Comparison of ENCODE assay signal across 9 mouse cellular contexts in the genomic region with DNA sequence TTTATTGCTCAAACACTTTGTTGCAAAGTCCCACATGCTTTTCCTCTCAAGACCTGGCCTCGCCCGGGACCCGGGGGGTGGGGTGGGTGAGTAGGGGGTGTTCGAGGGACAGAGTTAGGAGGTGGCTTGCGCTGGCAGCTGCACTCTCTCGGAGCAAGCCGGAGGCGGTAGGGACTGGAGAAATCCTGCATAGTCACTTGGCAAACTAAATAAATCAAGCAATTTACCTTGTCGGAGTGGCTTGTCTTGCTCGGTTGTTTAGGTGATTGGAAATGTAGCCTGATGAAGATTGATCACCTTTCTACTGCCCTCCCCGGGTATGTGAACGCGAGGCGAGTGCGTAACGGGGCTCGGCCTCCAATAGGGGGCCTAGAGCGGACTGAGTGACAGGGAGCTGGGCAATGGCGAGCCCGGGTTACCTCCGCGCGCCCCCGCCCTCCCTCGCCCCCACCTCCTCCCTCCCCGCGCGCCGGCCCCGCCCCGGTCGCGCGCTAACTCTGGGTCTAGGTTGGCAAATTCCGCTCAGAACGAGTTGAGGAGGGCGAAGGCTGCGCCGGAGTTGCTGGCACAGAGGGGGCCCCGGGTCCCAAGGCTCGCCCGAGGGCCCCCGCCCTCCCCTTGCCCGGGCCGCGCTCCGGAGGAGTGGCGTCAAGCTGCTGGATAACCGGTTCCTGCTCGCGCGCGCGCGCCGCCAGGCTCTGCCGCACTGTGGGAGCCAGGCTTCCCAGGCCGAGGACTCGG. TPM values are rescaled to one million over a fixed set of nuclear protein-coding genes. Genes with fewer than 3 reads are reported as not detected.
DNase-seq lines count a peak whose midpoint lies in the region; ATAC-seq and TF ChIP-seq lines count a peak whose summit lies in the region.
"Had no signal": no experiment of that assay in that cellular context is flagged by ENCODE, and none has a peak within 500 bp of the region (broad histone marks: within the 10 kb centered on the region; RNA-seq: fewer than 3 reads in every experiment).

No protein-coding gene starts in this region.

- no peak for TF ChIP-seq POLR2A in olfactory bulb, adult 2 months (IDR thresholded peaks at IDR 0.05; ENCODE audit: insufficient read depth, low read depth, low read length)

- H3K4me3 ChIP-seq in liver, embryonic 14.5 days (ENCODE audit: insufficient read depth in 1 of 2, low read depth in 2 of 2, low read length in 2 of 2): peak overlapping the region; percentile 30 to 52
- H3K4me3 ChIP-seq in olfactory bulb, adult 2 months (ENCODE audit: insufficient read depth, low read depth, low read length): peak overlapping the region; percentile 27

- no peak for TF ChIP-seq EP300 in liver, embryonic 14.5 days (IDR thresholded peaks at IDR 0.05; ENCODE audit: low read depth)

- intact Hi-C loops in gastrocnemius, postnatal 14 days (cut with DNase I; ENCODE audit: low total_unique reads): no loop called here

- no peak overlapping the region for H3K27ac ChIP-seq in liver, embryonic 14.5 days
- H3K27ac ChIP-seq in olfactory bulb, adult 2 months (ENCODE audit: insufficient read depth, low read depth, low read length): no peak overlapping the region
- H3K27ac ChIP-seq: macrophage had no signal

- peak overlapping the region; percentile 58 for H3K4me2 ChIP-seq in liver, embryonic 14.5 days (ENCODE audit: low read depth)

- peak; percentile 71 for ATAC-seq in liver, embryonic 14.5 days (ENCODE audit: insufficient read depth)

- no peaks in the 10 kb centered on the region for H3K36me3 ChIP-seq in liver, embryonic 14.5 days (replicated peaks; ENCODE audit: control insufficient read depth, insufficient read depth, low read depth)

- peak; percentile 56 to 58 for DNase-seq in layer of hippocampus, postnatal 36 days
- no peak for DNase-seq in layer of hippocampus, adult 8-10 months (ENCODE audit: low spot score in 2 of 2)
- peak; percentile 78 to 81 for DNase-seq in cerebellum, postnatal 14 days
- DNase-seq in gastrocnemius, postnatal 14 days: peak; percentile 39
- DNase-seq in kidney, adult 18-20 months: peak; percentile 54
- DNase-seq in liver, embryonic 14.5 days (ENCODE audit: low read depth in 3 of 3, low spot score in 3 of 3): no peak
- DNase-seq in thymus, postnatal 14 days: no peak

- no peak for TF ChIP-seq CTCF in liver, embryonic 14.5 days (IDR thresholded peaks at IDR 0.05; ENCODE audit: low read depth)
- no peak for TF ChIP-seq CTCF in olfactory bulb, adult 2 months (IDR thresholded peaks at IDR 0.05; ENCODE audit: insufficient read depth, low read depth, low read length)

- no peak overlapping the region for H3K9ac ChIP-seq in liver, embryonic 14.5 days (replicated peaks)

- H3K27me3 ChIP-seq in liver, embryonic 14.5 days (ENCODE audit: control insufficient read depth, insufficient read depth, low read length): peaks cover 98% of the 10 kb centered on the region

- no peaks in the 10 kb centered on the region for H3K9me3 ChIP-seq in liver, embryonic 14.5 days (ENCODE audit: control insufficient read depth, low read length)

- no peaks in the 10 kb centered on the region for H3K4me1 ChIP-seq in liver, embryonic 14.5 days (replicated peaks; ENCODE audit: control insufficient read depth in 2 of 2, insufficient read depth in 2 of 2, low read length in 1 of 2)
- peaks cover 30% of the 10 kb centered on the region for H3K4me1 ChIP-seq in olfactory bulb, adult 2 months (ENCODE audit: control insufficient read depth, insufficient read depth, low read length)

- WGBS in liver, embryonic 14.5 days (ENCODE audit: insufficient replicate concordance): 2% methylated on average over 48 of the region's 59 CpGs
- WGBS in olfactory bulb, adult 2 months: 1% methylated on average over 59 of the region's 59 CpGs

RNA-seq across cellular contexts. Expression of a gene that starts 1.2 kb away (rescaled TPM):
- 1 to 10 TPM; 3.1 to 4.6 TPM for total RNA-seq in layer of hippocampus, postnatal 36 days (2021)
- 1 to 10 TPM; 2.7 to 5.5 (median 3.5) TPM for total RNA-seq in layer of hippocampus, adult 8-10 months (2022)
- total RNA-seq in gastrocnemius, postnatal 14 days (2021): not detected
- polyA plus RNA-seq in liver, embryonic 14.5 days (2012; rRNA removed): 0.08 TPM in 1 of 2 replicates, not detected in the other
- not detected in 2 replicates for polyA plus RNA-seq in liver, embryonic 14.5 days (2014; fragmentation: Nextera tagmentation; extraction: Ambion mirVana)
- not detected in 2 replicates for polyA plus RNA-seq in olfactory bulb, adult 2 months (2012; ENCODE audit: insufficient read depth, insufficient read length, low replicate concordance, missing spikeins)
- polyA plus RNA-seq: macrophage had no signal

Comparison
In these comparisons a context has a peak if more than half of its experiments do, and no peak if none do; other contexts are left out.
1. DNase-seq: peak in layer of hippocampus, postnatal 36 days (2 of 2), cerebellum, postnatal 14 days (2 of 2), gastrocnemius, postnatal 14 days (single experiment) and kidney, adult 18-20 months (single experiment); none in layer of hippocampus, adult 8-10 months (0 of 2), liver, embryonic 14.5 days (0 of 3) and thymus, postnatal 14 days (single experiment).